Mouse (Mus musculus): ENCODE measurements at regions not wholly inside any gene's neighbourhood (a gene's known extent, or its start where the extent isn't known, plus 50 kb on each side); places are given as distances from the start of the nearest gene placed in this dataset.

DNA sequence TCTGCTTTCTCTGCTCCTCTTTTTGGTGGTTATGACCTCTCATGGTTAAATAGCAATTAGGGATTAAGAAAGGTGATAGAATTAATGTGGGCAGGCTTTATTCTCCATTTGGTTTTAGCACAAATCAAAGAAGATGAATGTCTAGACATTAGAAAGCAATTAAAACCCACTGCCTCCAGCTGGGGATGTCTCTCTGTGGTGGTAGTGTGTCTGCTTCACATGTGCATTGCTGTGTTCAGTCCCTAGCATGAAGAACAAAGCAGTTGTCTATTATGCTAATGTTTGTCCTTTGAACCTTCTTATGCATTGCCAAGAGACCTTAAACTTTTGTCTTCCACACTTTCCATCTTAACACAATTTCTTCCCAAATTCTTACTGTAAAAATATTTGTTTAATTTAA is 379.5 kb upstream of the Slc39a10 start:
- TF ChIP-seq CTCF (IDR thresholded peaks at IDR 0.05; ENCODE audit: low read depth, low read length): no peak
- TF ChIP-seq POLR2A (IDR thresholded peaks at IDR 0.05; ENCODE audit: insufficient read depth, low read length): no peak

Measured in ES-Bruce4 (cell line).